Mouse (Mus musculus): ENCODE results near the gene Zscan10.

The Zscan10 gene

GRCm38 (mm10) chr17:23600641-23601622 is at the start of gene Zscan10:
TSS of gene Zscan10 (plus strand) at chr17:23600856.
- DNase-seq, result no peak

GRCm38 (mm10) chr17:23550856-23551255 is 49.8 kb upstream of the Zscan10 start:
- no peak for DNase-seq

- no peak for DNase-seq
Observed at GRCm38 (mm10) chr17:23551416-23551815, 49.2 kb upstream of the Zscan10 start.

- DNase-seq, result no peak
Observed at GRCm38 (mm10) chr17:23551963-23552362, 48.7 kb upstream of the Zscan10 start.

GRCm38 (mm10) chr17:23552896-23553633 is 47.6 kb upstream of the Zscan10 start:
- DNase-seq, result no peak

GRCm38 (mm10) chr17:23553634-23554120 is 47.0 kb upstream of the Zscan10 start:
- no peak for DNase-seq

GRCm38 (mm10) chr17:23554321-23554720 is 46.3 kb upstream of the Zscan10 start:
- no peak for DNase-seq

GRCm38 (mm10) chr17:23555243-23555916 is 45.3 kb upstream of the Zscan10 start:
- no peak for DNase-seq

- peak; percentile 47 to 65 for DNase-seq
Observed at GRCm38 (mm10) chr17:23559767-23560166, 40.9 kb upstream of the Zscan10 start.

- peak; percentile 95 to 97 for DNase-seq
Observed at GRCm38 (mm10) chr17:23563595-23564367, 36.9 kb upstream of the Zscan10 start, which contains the start of gene Zfp213. TSS of gene Zfp213 (minus strand) at chr17:23564238.

- no peak for DNase-seq
Observed at GRCm38 (mm10) chr17:23564368-23564715, 36.3 kb upstream of the Zscan10 start.

- DNase-seq, result no peak
Observed at GRCm38 (mm10) chr17:23566787-23567186, 33.9 kb upstream of the Zscan10 start.

GRCm38 (mm10) chr17:23568370-23568769 is 32.3 kb upstream of the Zscan10 start:
- no peak for DNase-seq

- peak; percentile 53 to 61 for DNase-seq
Observed at GRCm38 (mm10) chr17:23570017-23570416, 30.6 kb upstream of the Zscan10 start.

GRCm38 (mm10) chr17:23571084-23571483 is 29.6 kb upstream of the Zscan10 start:
- DNase-seq, result no peak

- DNase-seq, result no peak
Observed at GRCm38 (mm10) chr17:23572059-23572458, 28.6 kb upstream of the Zscan10 start.

- DNase-seq, result no peak
Observed at GRCm38 (mm10) chr17:23574130-23574529, 26.5 kb upstream of the Zscan10 start.

GRCm38 (mm10) chr17:23575951-23576552 is 24.6 kb upstream of the Zscan10 start:
- no peak for DNase-seq

- no peak for DNase-seq
Observed at GRCm38 (mm10) chr17:23584786-23585185, 15.9 kb upstream of the Zscan10 start.

GRCm38 (mm10) chr17:23585721-23586491 is 14.8 kb upstream of the Zscan10 start:
- peak; percentile 54 to 73 for DNase-seq

- DNase-seq, result no peak
Observed at GRCm38 (mm10) chr17:23587253-23587652, 13.4 kb upstream of the Zscan10 start.
